ENCODE assay signal across 9 mouse cellular contexts in the genomic region with DNA sequence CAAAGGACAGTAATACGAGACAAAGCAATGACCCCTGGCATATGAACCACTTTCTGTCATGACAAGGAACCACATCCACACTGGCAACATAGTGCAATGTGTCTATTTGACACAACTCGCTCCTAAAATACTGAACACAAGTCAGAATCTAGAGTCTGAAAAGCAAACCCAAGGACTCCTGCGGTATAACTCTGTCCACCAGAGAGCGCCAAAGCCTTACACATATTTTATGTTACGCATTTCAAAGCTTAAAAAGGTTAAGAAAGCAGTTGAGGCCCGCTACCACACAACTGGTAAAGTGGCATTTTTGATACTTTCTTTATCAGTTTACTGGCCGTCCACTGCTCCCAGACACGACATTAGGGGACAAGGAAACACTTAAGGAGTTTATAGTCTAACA. TPM values are rescaled to one million over a fixed set of nuclear protein-coding genes. Genes with fewer than 3 reads are reported as not detected.
DNase-seq lines count a peak whose midpoint lies in the region; ATAC-seq lines count a peak whose summit lies in the region.
"Had no signal": no experiment of that assay in that cellular context is flagged by ENCODE, and none has a peak within 500 bp of the region (broad histone marks: within the 10 kb centered on the region; RNA-seq: fewer than 3 reads in every experiment).

No protein-coding gene starts in this region.

- ATAC-seq in midbrain, embryonic 11.5 days (ENCODE audit: low FRiP score) = 0 out of 2 replicates have a peak, but pooled peaks have one; percentile 3
- no peak for ATAC-seq in midbrain, embryonic 16.5 days

- no peak overlapping the region for H3K9ac ChIP-seq in midbrain, embryonic 11.5 days (ENCODE audit: low read length)
- H3K9ac ChIP-seq in midbrain, embryonic 16.5 days (ENCODE audit: low read depth, low read length) = no peak overlapping the region
- H3K9ac ChIP-seq: neural tube, embryonic 12.5 days had no signal

- H3K36me3 ChIP-seq in midbrain, embryonic 11.5 days (ENCODE audit: control insufficient read depth, insufficient read depth, low read length) = no peaks in the 10 kb centered on the region
- no peaks in the 10 kb centered on the region for H3K36me3 ChIP-seq in midbrain, embryonic 16.5 days (ENCODE audit: control insufficient read depth, insufficient read depth, low read length)
- H3K36me3 ChIP-seq: neural tube, embryonic 12.5 days had no signal

- H3K27me3 ChIP-seq in midbrain, embryonic 11.5 days (ENCODE audit: control insufficient read depth, insufficient read depth, low read length) = no peaks in the 10 kb centered on the region
- H3K27me3 ChIP-seq in midbrain, embryonic 16.5 days (ENCODE audit: control insufficient read depth, insufficient read depth, low read depth, low read length) = no peaks in the 10 kb centered on the region
- H3K27me3 ChIP-seq: neural tube, embryonic 12.5 days had no signal

- peak; percentile 98 for DNase-seq in midbrain, embryonic 11.5 days (ENCODE audit: low spot score, missing footprints)
- peak; percentile 84 for DNase-seq in adrenal gland, postnatal 10 days
- peak; percentile 49 for DNase-seq in fibroblast of lung, adult 2 months (ENCODE audit: low read depth)
- peak; percentile 58 for DNase-seq in hindlimb bud, embryonic 11.5 days (ENCODE audit: extremely low spot score, low read depth, low spot score)
- peak; percentile 84 to 87 for DNase-seq in left cerebral cortex, postnatal 25 days (ENCODE audit: low spot score in 2 of 2)
- DNase-seq in ovary, postnatal 14 days (ENCODE audit: low spot score) = peak; percentile 67
- peak; percentile 91 for DNase-seq in thymus, postnatal 4 days

- no peak overlapping the region for H3K4me3 ChIP-seq in midbrain, embryonic 11.5 days (ENCODE audit: low read depth, low read length)
- H3K4me3 ChIP-seq in midbrain, embryonic 16.5 days (ENCODE audit: low read depth, low read length) = no peak overlapping the region
- H3K4me3 ChIP-seq: neural tube, embryonic 12.5 days had no signal

- H3K9me3 ChIP-seq in midbrain, embryonic 11.5 days (ENCODE audit: control insufficient read depth, low read length) = no peaks in the 10 kb centered on the region
- no peaks in the 10 kb centered on the region for H3K9me3 ChIP-seq in midbrain, embryonic 16.5 days (replicated peaks; ENCODE audit: control insufficient read depth, low read length, poor library complexity, severe bottlenecking)
- H3K9me3 ChIP-seq: neural tube, embryonic 12.5 days had no signal

- H3K4me1 ChIP-seq in midbrain, embryonic 11.5 days (ENCODE audit: control insufficient read depth, insufficient read depth, low read length) = no peaks in the 10 kb centered on the region
- no peaks in the 10 kb centered on the region for H3K4me1 ChIP-seq in midbrain, embryonic 16.5 days (ENCODE audit: control insufficient read depth, insufficient read depth, low read length)

- WGBS in midbrain, embryonic 11.5 days = 12% methylated on average over 8 of the region's 8 CpGs
- 7% methylated on average over 8 of the region's 8 CpGs for WGBS in midbrain, embryonic 16.5 days

- H3K27ac ChIP-seq in midbrain, embryonic 11.5 days (ENCODE audit: low read depth, low read length) = no peak overlapping the region
- no peak overlapping the region for H3K27ac ChIP-seq in midbrain, embryonic 16.5 days (ENCODE audit: low read length)
- H3K27ac ChIP-seq: neural tube, embryonic 12.5 days had no signal

- H3K4me2 ChIP-seq in midbrain, embryonic 11.5 days = no peak overlapping the region
- no peak overlapping the region for H3K4me2 ChIP-seq in midbrain, embryonic 16.5 days (ENCODE audit: low read length)
- H3K4me2 ChIP-seq: neural tube, embryonic 12.5 days had no signal

- intact Hi-C loops in left cerebral cortex, postnatal 25 days (cut with DNase I) = loop anchor here (1.0 to 10.0 kb wide), 3 partner anchors 249 to 464 kb away; no protein-coding TSS in a partner anchor

RNA-seq across cellular contexts. Expression of a gene that starts 10.6 kb away (rescaled TPM):
- polyA plus RNA-seq in midbrain, embryonic 11.5 days (2014; fragmentation: Nextera tagmentation; extraction: Ambion mirVana) = 13.3 and 13.8 TPM in 2 replicates
- polyA plus RNA-seq in midbrain, embryonic 16.5 days (2015; fragmentation: Nextera tagmentation; extraction: Ambion mirVana) = 17.5 and 18.5 TPM in 2 replicates
- total RNA-seq in adrenal gland, postnatal 10 days (2021) = 10 to 100 TPM; 62.8 to 66.4 TPM
- 10 to 100 TPM; 95.6 to 97.1 TPM for total RNA-seq in left cerebral cortex, postnatal 25 days (2021)
